Mouse (Mus musculus) cerebellum, adult 8-10 months (tissue): ENCODE data around the gene Gorasp1.

Source experiments
- DNase-seq: peaks from one replicate; pipeline ENCODE4 v3.0.0; 2022

The Gorasp1 gene

GRCm38 (mm10) chr9:119937005-119937773 is at the start of gene Gorasp1, which contains the start of gene Ttc21a:
Gene Gorasp1, minus strand, starts transcription at chr9:119937565.
Gene Ttc21a, plus strand, starts transcription at chr9:119937606.
- DNase-seq: peak; percentile 89

GRCm38 (mm10) chr9:119985881-119986574 is 48.7 kb upstream of the Gorasp1 start:
- DNase-seq: no peak

- peak; percentile 38 for DNase-seq
These were observed 47.2 kb upstream of the Gorasp1 start, which contains the start of gene Csrnp1 for GRCm38 (mm10) chr9:119984536-119985011. Gene Csrnp1, minus strand, starts transcription at chr9:119984658.

GRCm38 (mm10) chr9:119983585-119984535 is 46.5 kb upstream of the Gorasp1 start:
- peak; percentile 82 for DNase-seq

GRCm38 (mm10) chr9:119982956-119983551 is 45.7 kb upstream of the Gorasp1 start:
- DNase-seq: peak; percentile 53

GRCm38 (mm10) chr9:119982241-119982811 is 45.0 kb upstream of the Gorasp1 start:
- DNase-seq: peak; percentile 53

- DNase-seq: peak; percentile 37
These were observed 44.1 kb upstream of the Gorasp1 start for GRCm38 (mm10) chr9:119981183-119982179.

- DNase-seq: no peak
These were observed 43.4 kb upstream of the Gorasp1 start for GRCm38 (mm10) chr9:119980770-119981182.

- no peak for DNase-seq
These were observed 42.4 kb upstream of the Gorasp1 start for GRCm38 (mm10) chr9:119979749-119980148.

GRCm38 (mm10) chr9:119978811-119979441 is 41.6 kb upstream of the Gorasp1 start:
- DNase-seq: peak; percentile 30

- peak; percentile 32 for DNase-seq
These were observed 40.9 kb upstream of the Gorasp1 start for GRCm38 (mm10) chr9:119978151-119978810.

GRCm38 (mm10) chr9:119977557-119978060 is 40.2 kb upstream of the Gorasp1 start:
- DNase-seq: no peak

GRCm38 (mm10) chr9:119976704-119977556 is 39.6 kb upstream of the Gorasp1 start:
- DNase-seq: no peak

GRCm38 (mm10) chr9:119975286-119975685 is 37.9 kb upstream of the Gorasp1 start:
- DNase-seq: no peak

GRCm38 (mm10) chr9:119974609-119975008 is 37.2 kb upstream of the Gorasp1 start:
- no peak for DNase-seq

GRCm38 (mm10) chr9:119973869-119974520 is 36.6 kb upstream of the Gorasp1 start:
- DNase-seq: peak; percentile 28

- DNase-seq: no peak
These were observed 35.9 kb upstream of the Gorasp1 start for GRCm38 (mm10) chr9:119973281-119973680.

- DNase-seq: peak; percentile 58
These were observed 35.2 kb upstream of the Gorasp1 start for GRCm38 (mm10) chr9:119972582-119972981.
